Mouse (Mus musculus) lung, adult 2 months (tissue): ENCODE measurements around the gene Ptpn11.

ENCODE experiments used
- CTCF ChIP-seq: fragments of 200-500 bp; IDR thresholded peaks from 2 replicates; pipeline ENCODE4 v1.5.1; 2011; ENCODE audit warnings: mild to moderate bottlenecking, low read length, control low read depth; ENCODE audit not compliant: insufficient read depth
- POLR2A ChIP-seq: fragments of 200-500 bp; IDR thresholded peaks from 2 replicates; pipeline ENCODE4 v1.6.1; 2011; ENCODE audit warnings: low read depth, mild to moderate bottlenecking, control low read depth, low read length, borderline replicate concordance; ENCODE audit errors: extremely low read depth

- no peak for TF ChIP-seq POLR2A
- TF ChIP-seq CTCF, result no peak
Observed at GRCm38 (mm10) chr5:121122577-121122976, 68.6 kb downstream of the Ptpn11 start.
